ENCODE assay signal across 9 mouse cellular contexts in the genomic region with DNA sequence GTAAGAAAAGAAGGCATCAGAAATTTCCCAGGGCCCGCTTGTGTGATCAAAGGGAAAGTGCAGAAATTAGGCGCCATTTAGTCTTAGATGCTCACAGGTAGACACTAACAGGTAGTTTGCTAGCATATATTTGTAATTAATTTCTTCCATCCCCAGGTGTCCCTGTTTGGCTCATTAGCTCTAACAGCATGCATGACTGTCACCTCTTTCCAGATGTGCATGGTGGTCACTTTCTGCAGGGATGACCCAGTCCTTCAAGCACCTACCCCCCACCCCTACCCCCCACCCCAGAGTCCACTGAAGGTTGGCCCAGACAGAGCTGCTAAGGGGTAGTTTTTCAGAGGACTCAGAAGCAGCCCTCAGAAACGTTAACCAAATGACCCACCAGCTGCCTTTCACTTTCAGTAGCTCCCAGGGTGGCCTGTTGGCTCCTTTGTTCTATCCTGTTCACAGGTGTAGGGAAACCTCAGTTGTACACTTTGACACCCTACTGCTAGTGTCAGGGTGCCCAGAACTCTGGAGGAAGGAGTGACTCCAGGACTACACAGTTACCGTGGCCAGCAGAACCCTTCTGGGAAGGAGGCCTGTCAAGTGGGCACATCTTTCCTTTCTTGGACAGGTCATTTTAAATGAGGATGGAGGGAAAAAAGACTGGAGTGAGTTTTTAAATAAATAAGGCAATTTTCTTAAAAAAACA. TPM values are rescaled to one million over a fixed set of nuclear protein-coding genes. Genes with fewer than 3 reads are reported as not detected.
DNase-seq lines count a peak whose midpoint lies in the region; ATAC-seq and TF ChIP-seq lines count a peak whose summit lies in the region.
"Had no signal": no experiment of that assay in that cellular context is flagged by ENCODE, and none has a peak within 500 bp of the region (broad histone marks: within the 10 kb centered on the region; RNA-seq: fewer than 3 reads in every experiment).

No protein-coding gene starts in this region.

- peak overlapping the region; percentile 90 for H3K27ac ChIP-seq in lung, embryonic 16.5 days (ENCODE audit: low read length)
- H3K27ac ChIP-seq in forebrain, postnatal 0 days (ENCODE audit: low read depth, low read length) = no peak overlapping the region
- no peak overlapping the region for H3K27ac ChIP-seq in liver, embryonic 12.5 days
- no peak overlapping the region for H3K27ac ChIP-seq in stomach, embryonic 16.5 days (ENCODE audit: low read length)

- H3K4me2 ChIP-seq in lung, embryonic 16.5 days (ENCODE audit: low read depth, low read length) = peak overlapping the region; percentile 80
- peak overlapping the region; percentile 70 for H3K4me2 ChIP-seq in forebrain, postnatal 0 days (ENCODE audit: low read depth)
- peak overlapping the region; percentile 55 for H3K4me2 ChIP-seq in liver, embryonic 12.5 days
- H3K4me2 ChIP-seq in stomach, embryonic 16.5 days (ENCODE audit: low read depth, low read length) = peak overlapping the region; percentile 52

- H3K9me3 ChIP-seq in lung, embryonic 16.5 days (ENCODE audit: control insufficient read depth, low read length) = no peaks in the 10 kb centered on the region
- H3K9me3 ChIP-seq in forebrain, postnatal 0 days (ENCODE audit: low read length) = no peaks in the 10 kb centered on the region
- no peaks in the 10 kb centered on the region for H3K9me3 ChIP-seq in liver, embryonic 12.5 days (replicated peaks)
- no peaks in the 10 kb centered on the region for H3K9me3 ChIP-seq in stomach, embryonic 16.5 days (replicated peaks; ENCODE audit: control insufficient read depth, low read length)

- no peak for TF ChIP-seq CTCF in forebrain, postnatal 0 days (IDR thresholded peaks at IDR 0.05; ENCODE audit: low read depth)

- peak overlapping the region; percentile 42 for H3K4me3 ChIP-seq in lung, embryonic 16.5 days (ENCODE audit: low read length)
- peak overlapping the region; percentile 38 for H3K4me3 ChIP-seq in forebrain, postnatal 0 days (ENCODE audit: low read depth, low read length)
- H3K4me3 ChIP-seq in liver, embryonic 12.5 days = no peak overlapping the region
- H3K4me3 ChIP-seq in stomach, embryonic 16.5 days (replicated peaks; ENCODE audit: low read length) = peak overlapping the region; percentile 32

- H3K9ac ChIP-seq in lung, embryonic 16.5 days (ENCODE audit: low read length) = peak overlapping the region; percentile 65
- peak overlapping the region; percentile 46; the same call in 1 of the 2 replicates for H3K9ac ChIP-seq in forebrain, postnatal 0 days
- H3K9ac ChIP-seq in liver, embryonic 12.5 days = no peak overlapping the region
- no peak overlapping the region for H3K9ac ChIP-seq in stomach, embryonic 16.5 days (ENCODE audit: low read length)

- H3K36me3 ChIP-seq in lung, embryonic 16.5 days (ENCODE audit: control insufficient read depth, insufficient read depth, low read length) = no peaks in the 10 kb centered on the region
- H3K36me3 ChIP-seq in forebrain, postnatal 0 days (ENCODE audit: insufficient read depth) = no peaks in the 10 kb centered on the region
- no peaks in the 10 kb centered on the region for H3K36me3 ChIP-seq in liver, embryonic 12.5 days
- H3K36me3 ChIP-seq in stomach, embryonic 16.5 days (ENCODE audit: control insufficient read depth, insufficient read depth, low read length) = no peaks in the 10 kb centered on the region

- DNase-seq in lung, adult 18-20 months = no peak
- DNase-seq in forebrain, postnatal 0 days = no peak
- DNase-seq in left cerebral cortex, adult 9 months (ENCODE audit: low spot score in 2 of 2) = no peak
- DNase-seq: cerebellum, adult 11-12 months; kidney, postnatal 25 days had no signal

- no peak for ATAC-seq in lung, embryonic 16.5 days (ENCODE audit: low read depth)
- no peak for ATAC-seq in forebrain, postnatal 0 days
- no peak for ATAC-seq in liver, embryonic 12.5 days
- ATAC-seq in stomach, embryonic 16.5 days (ENCODE audit: insufficient read depth, low FRiP score) = no peak
- ATAC-seq in megakaryocyte-erythroid progenitor cell, adult 5-6 weeks (replicated peaks; ENCODE audit: low FRiP score, low TSS enrichment, poor library complexity, severe bottlenecking) = no peak

- H3K4me1 ChIP-seq in lung, embryonic 16.5 days (replicated peaks; ENCODE audit: control insufficient read depth, insufficient read depth, low read length) = peaks cover 17% of the 10 kb centered on the region; the same call in 1 of the 2 replicates
- peaks cover 6% of the 10 kb centered on the region; the same call in 1 of the 2 replicates for H3K4me1 ChIP-seq in forebrain, postnatal 0 days (ENCODE audit: insufficient read depth)
- no peaks in the 10 kb centered on the region for H3K4me1 ChIP-seq in liver, embryonic 12.5 days
- H3K4me1 ChIP-seq in stomach, embryonic 16.5 days (ENCODE audit: control insufficient read depth, insufficient read depth, low read length) = peaks cover 7% of the 10 kb centered on the region

- no peaks in the 10 kb centered on the region for H3K27me3 ChIP-seq in lung, embryonic 16.5 days (ENCODE audit: control insufficient read depth, insufficient read depth, low read depth, low read length)
- H3K27me3 ChIP-seq in forebrain, postnatal 0 days (ENCODE audit: insufficient read depth, low read length) = no peaks in the 10 kb centered on the region
- H3K27me3 ChIP-seq in liver, embryonic 12.5 days (replicated peaks) = peaks cover 16% of the 10 kb centered on the region; the same call in 1 of the 2 replicates
- H3K27me3 ChIP-seq in stomach, embryonic 16.5 days (ENCODE audit: control insufficient read depth, insufficient read depth, low read length) = no peaks in the 10 kb centered on the region

- 30% methylated on average over 4 of the region's 4 CpGs for WGBS in lung, embryonic 16.5 days
- WGBS in forebrain, postnatal 0 days = 36% methylated on average over 4 of the region's 4 CpGs
- 29% methylated on average over 4 of the region's 4 CpGs for whole genome bisulfite sequencing in liver, embryonic 12.5 days (ENCODE audit: insufficient replicate concordance)
- WGBS in stomach, embryonic 16.5 days = 36% methylated on average over 4 of the region's 4 CpGs

RNA-seq across cellular contexts. Expression of gene Mbip, which starts 43.2 kb away (rescaled TPM):
- polyA plus RNA-seq in lung, embryonic 16.5 days (2015; fragmentation: Nextera tagmentation; extraction: Ambion mirVana) = 211 and 218 TPM in 2 replicates
- 38.9 and 40.1 TPM in 2 replicates for total RNA-seq in forebrain, postnatal 0 days (2014; rRNA removed)
- polyA plus RNA-seq in forebrain, postnatal 0 days (2015; fragmentation: Nextera tagmentation; extraction: Ambion mirVana) = 25.1 and 30.7 TPM in 2 replicates
- 15.8 and 15.9 TPM in 2 replicates for polyA plus RNA-seq in liver, embryonic 12.5 days (2016; fragmentation: Nextera tagmentation; extraction: Ambion mirVana)
- polyA plus RNA-seq in stomach, embryonic 16.5 days (2015; fragmentation: Nextera tagmentation; extraction: Ambion mirVana) = 28.2 and 33.0 TPM in 2 replicates
- total RNA-seq in megakaryocyte-erythroid progenitor cell, adult 5-6 weeks (2014; fragmentation: Nextera tagmentation) = 20.2 and 27.0 TPM in 2 replicates
- total RNA-seq in megakaryocyte-erythroid progenitor cell, adult 5-6 weeks (2017) = 34.7 and 37.8 TPM in 2 replicates

Comparison
In these comparisons a context has a peak if more than half of its experiments do, and no peak if none do; other contexts are left out.
1. H3K9ac ChIP-seq: peak in lung, embryonic 16.5 days (single experiment) and forebrain, postnatal 0 days (single experiment); none in liver, embryonic 12.5 days (single experiment) and stomach, embryonic 16.5 days (single experiment).
2. Peak in every context shown above with its lines, with median percentiles within 50 percentile points of each other: H3K4me2 ChIP-seq.